In genomic region chr17:70847751-70848510, GRCm38 (mm10) we compare ENCODE assay signal across 9 mouse cellular contexts. TPM values are rescaled to one million over a fixed set of nuclear protein-coding genes. Genes with fewer than 3 reads are reported as not detected.
DNase-seq lines count a peak whose midpoint lies in the region; ATAC-seq and TF ChIP-seq lines count a peak whose summit lies in the region.
"Had no signal": no experiment of that assay in that cellular context is flagged by ENCODE, and none has a peak within 500 bp of the region (broad histone marks: within the 10 kb centered on the region; RNA-seq: fewer than 3 reads in every experiment).

No protein-coding gene starts in this region.

- peak overlapping the region; percentile 99 for H3K27ac ChIP-seq in embryonic facial prominence, embryonic 12.5 days
- H3K27ac ChIP-seq in hindbrain, embryonic 14.5 days = peak overlapping the region; percentile 88
- peak overlapping the region; percentile 97 for H3K27ac ChIP-seq in liver, postnatal 0 days (ENCODE audit: low read depth)
- peak overlapping the region; percentile 98 for H3K27ac ChIP-seq in stomach, postnatal 0 days (replicated peaks)

- peaks cover 29% of the 10 kb centered on the region for H3K36me3 ChIP-seq in embryonic facial prominence, embryonic 12.5 days
- H3K36me3 ChIP-seq in hindbrain, embryonic 14.5 days (replicated peaks; ENCODE audit: control insufficient read depth, insufficient read depth) = no peaks in the 10 kb centered on the region; the same call in 1 of the 2 replicates
- H3K36me3 ChIP-seq in liver, postnatal 0 days (replicated peaks; ENCODE audit: insufficient read depth, low read length) = peaks cover 18% of the 10 kb centered on the region
- peaks cover 15% of the 10 kb centered on the region; the same call in 1 of the 2 replicates for H3K36me3 ChIP-seq in stomach, postnatal 0 days (ENCODE audit: control insufficient read depth, insufficient read depth, low read length)

- peak overlapping the region; percentile 83 for H3K4me3 ChIP-seq in embryonic facial prominence, embryonic 12.5 days
- H3K4me3 ChIP-seq in hindbrain, embryonic 14.5 days (replicated peaks; ENCODE audit: low read length) = peak overlapping the region; percentile 60
- H3K4me3 ChIP-seq in liver, postnatal 0 days (ENCODE audit: low read depth, low read length) = peak overlapping the region; percentile 73
- peak overlapping the region; percentile 66 for H3K4me3 ChIP-seq in stomach, postnatal 0 days (ENCODE audit: low read depth, low read length)

- DNase-seq in heart, adult 18-20 months = peak; percentile 27 to 47
- no peak for DNase-seq in heart, postnatal 25 days (ENCODE audit: low spot score)
- peak; percentile 52 for DNase-seq in hindbrain, embryonic 14.5 days (ENCODE audit: low spot score)
- DNase-seq in liver, postnatal 0 days = no peak
- no peak for DNase-seq in stomach, postnatal 0 days (ENCODE audit: low spot score)
- no peak for DNase-seq in left cerebral cortex, postnatal 25 days (ENCODE audit: low spot score in 2 of 2)
- DNase-seq in cerebellum, adult 9-10 months = no peak

- ATAC-seq in embryonic facial prominence, embryonic 12.5 days (ENCODE audit: insufficient number of reproducible peaks, insufficient read depth, low FRiP score, low TSS enrichment) = no peak
- ATAC-seq in hindbrain, embryonic 14.5 days (ENCODE audit: low FRiP score) = no peak
- ATAC-seq in liver, postnatal 0 days = no peak
- no peak for ATAC-seq in stomach, postnatal 0 days (ENCODE audit: low FRiP score, low TSS enrichment)
- ATAC-seq: Patski had no signal

- H3K27me3 ChIP-seq in embryonic facial prominence, embryonic 12.5 days = no peaks in the 10 kb centered on the region
- H3K27me3 ChIP-seq in hindbrain, embryonic 14.5 days (ENCODE audit: control insufficient read depth, insufficient read depth, low read length) = peaks cover 42% of the 10 kb centered on the region
- no peaks in the 10 kb centered on the region for H3K27me3 ChIP-seq in liver, postnatal 0 days (ENCODE audit: insufficient read depth, low read length)
- no peaks in the 10 kb centered on the region for H3K27me3 ChIP-seq in stomach, postnatal 0 days (ENCODE audit: control insufficient read depth, insufficient read depth, low read length)
- H3K27me3 ChIP-seq: Patski had no signal

- no peak for TF ChIP-seq EP300 in liver, postnatal 0 days (IDR thresholded peaks at IDR 0.05; ENCODE audit: low read depth)
- no peak for TF ChIP-seq EP300 in stomach, postnatal 0 days (optimal IDR thresholded peaks at IDR 0.05)

- peaks cover 16% of the 10 kb centered on the region; the same call in 1 of the 2 replicates for H3K4me1 ChIP-seq in embryonic facial prominence, embryonic 12.5 days
- peaks cover 36% of the 10 kb centered on the region; the same call in 1 of the 2 replicates for H3K4me1 ChIP-seq in hindbrain, embryonic 14.5 days (replicated peaks; ENCODE audit: control insufficient read depth, insufficient read depth, low read length)
- peaks cover 11% of the 10 kb centered on the region for H3K4me1 ChIP-seq in liver, postnatal 0 days (ENCODE audit: insufficient read depth)
- peaks cover 4% of the 10 kb centered on the region for H3K4me1 ChIP-seq in stomach, postnatal 0 days (replicated peaks; ENCODE audit: control insufficient read depth, insufficient read depth)

- WGBS in embryonic facial prominence, embryonic 12.5 days = under 1% methylated on average over 17 of the region's 17 CpGs
- WGBS in hindbrain, embryonic 14.5 days = 1% methylated on average over 17 of the region's 17 CpGs
- 3% methylated on average over 17 of the region's 17 CpGs for WGBS in liver, postnatal 0 days (ENCODE audit: insufficient replicate concordance)
- under 1% methylated on average over 17 of the region's 17 CpGs for WGBS in stomach, postnatal 0 days

- H3K9ac ChIP-seq in embryonic facial prominence, embryonic 12.5 days = peak overlapping the region; percentile 98
- H3K9ac ChIP-seq in hindbrain, embryonic 14.5 days = peak overlapping the region; percentile 63
- peak overlapping the region; percentile 77 for H3K9ac ChIP-seq in liver, postnatal 0 days (replicated peaks)
- H3K9ac ChIP-seq in stomach, postnatal 0 days (ENCODE audit: low read length) = peak overlapping the region; percentile 87

- intact Hi-C loops in heart, postnatal 25 days (cut with DNase I) = loop anchor here (2.0 to 10.0 kb wide), 5 partner anchors 93 to 337 kb away; partner anchors contain the start of gene Lpin2
- intact Hi-C loops in left cerebral cortex, postnatal 25 days (cut with DNase I) = loop anchor here (2.0 kb wide), 1 partner anchor 119 kb away; no protein-coding TSS in a partner anchor

- peak overlapping the region; percentile 86 for H3K4me2 ChIP-seq in embryonic facial prominence, embryonic 12.5 days (replicated peaks)
- peak overlapping the region; percentile 99 for H3K4me2 ChIP-seq in hindbrain, embryonic 14.5 days (replicated peaks)
- H3K4me2 ChIP-seq in liver, postnatal 0 days (ENCODE audit: low read depth, low read length) = peak overlapping the region; percentile 89
- H3K4me2 ChIP-seq in stomach, postnatal 0 days (replicated peaks; ENCODE audit: low read depth) = peak overlapping the region; percentile 97

- TF ChIP-seq CTCF in liver, postnatal 0 days (IDR thresholded peaks at IDR 0.05; ENCODE audit: low read depth) = no peak
- TF ChIP-seq CTCF in stomach, postnatal 0 days (IDR thresholded peaks at IDR 0.05; ENCODE audit: low read depth) = no peak

- H3K9me3 ChIP-seq in embryonic facial prominence, embryonic 12.5 days = no peaks in the 10 kb centered on the region
- H3K9me3 ChIP-seq in hindbrain, embryonic 14.5 days (ENCODE audit: control insufficient read depth, low read length) = no peaks in the 10 kb centered on the region
- H3K9me3 ChIP-seq in liver, postnatal 0 days (ENCODE audit: low read length) = no peaks in the 10 kb centered on the region
- no peaks in the 10 kb centered on the region for H3K9me3 ChIP-seq in stomach, postnatal 0 days (ENCODE audit: control insufficient read depth, low read length)

RNA-seq across cellular contexts. Expression of gene Tgif1, which starts 5.4 kb away (rescaled TPM):
- total RNA-seq in heart, adult 18-20 months (2021) = 1 to 10 TPM; 2.6 to 4.6 TPM
- total RNA-seq in heart, postnatal 25 days (2021) = 1 to 10 TPM; 5.3 to 7.6 TPM
- 113 and 126 TPM in 2 replicates for polyA plus RNA-seq in embryonic facial prominence, embryonic 12.5 days (2016; fragmentation: Nextera tagmentation; extraction: Ambion mirVana)
- 11.8 and 12.0 TPM in 2 replicates for polyA plus RNA-seq in hindbrain, embryonic 14.5 days (2014; fragmentation: Nextera tagmentation; extraction: Ambion mirVana)
- 12.6 and 16.4 TPM in 2 replicates for polyA plus RNA-seq in liver, postnatal 0 days (2015; fragmentation: Nextera tagmentation; extraction: Ambion mirVana)
- 34.7 and 35.6 TPM in 2 replicates for polyA plus RNA-seq in stomach, postnatal 0 days (2015; fragmentation: Nextera tagmentation; extraction: Ambion mirVana)
- 1 to 10 TPM; 1.5 to 2.1 TPM for total RNA-seq in left cerebral cortex, postnatal 25 days (2021)

Comparison
In these comparisons a context has a peak if more than half of its experiments do, and no peak if none do; other contexts are left out.
1. DNase-seq: peak in heart, adult 18-20 months (2 of 2) and hindbrain, embryonic 14.5 days (single experiment); none in heart, postnatal 25 days (single experiment), liver, postnatal 0 days (single experiment), stomach, postnatal 0 days (single experiment), left cerebral cortex, postnatal 25 days (0 of 2) and cerebellum, adult 9-10 months (single experiment).
2. Peak in every context shown above with its lines, with median percentiles within 50 percentile points of each other: H3K27ac ChIP-seq, H3K4me2 ChIP-seq, H3K4me3 ChIP-seq and H3K9ac ChIP-seq.